ENCODE assay signal across 16 mouse cellular contexts in genomic region chr7:101880855-101881254, GRCm38 (mm10). TPM values are rescaled to one million over a fixed set of nuclear protein-coding genes. Genes with fewer than 3 reads are reported as not detected.
"Had no signal": no experiment of that assay in that cellular context is flagged by ENCODE, and none has a peak within 500 bp of the region (broad histone marks: within the 10 kb centered on the region; RNA-seq: fewer than 3 reads in every experiment).

No protein-coding gene starts in this region.

- DNase-seq: lung, adult 18-20 months; lung, embryonic 14.5 days; lung, postnatal 10 days; lung, postnatal 4 days; right cerebral cortex, postnatal 14 days; right cerebral cortex, postnatal 4 days; spleen, adult 18-20 months; thymus, adult 18-20 months; thymus, postnatal 36 days had no signal

- H3K4me3 ChIP-seq: megakaryocyte, embryonic 14.5 days; midbrain, embryonic 13.5 days; midbrain, embryonic 15.5 days; neural tube, embryonic 12.5 days had no signal

- H3K27ac ChIP-seq: midbrain, embryonic 13.5 days; midbrain, embryonic 15.5 days; neural tube, embryonic 12.5 days had no signal

RNA-seq across cellular contexts. Expression of gene Folr1, which starts 10.3 kb away (rescaled TPM):
- total RNA-seq: monocyte, adult 5-6 weeks had no signal

RNA-seq across cellular contexts. Expression of gene Folr2, which starts 23.9 kb away (rescaled TPM):
- total RNA-seq: monocyte, adult 5-6 weeks; neutrophil, adult 5-6 weeks had no signal

RNA-seq across cellular contexts. Expression of gene Tomt, which starts 25.3 kb away (rescaled TPM):
- total RNA-seq: midbrain, postnatal 0 days; monocyte, adult 5-6 weeks; neutrophil, adult 5-6 weeks had no signal
